Mouse (Mus musculus) urinary bladder, postnatal 14 days (tissue): ENCODE data around the gene Pih1h3b.

Source experiments
- DNase-seq: peaks from one replicate; pipeline ENCODE4 v3.0.0; 2021; ENCODE audit warnings: low spot score

The Pih1h3b gene

GRCm38 (mm10) chrX:140062135-140062975 lies at the start of gene Pih1h3b, which contains the start of gene Nup62cl:
Gene Pih1h3b, plus strand, starts transcription at chrX:140062879.
Gene Nup62cl, minus strand, starts transcription at chrX:140062712.
- peak; percentile 49 for DNase-seq

DNA sequence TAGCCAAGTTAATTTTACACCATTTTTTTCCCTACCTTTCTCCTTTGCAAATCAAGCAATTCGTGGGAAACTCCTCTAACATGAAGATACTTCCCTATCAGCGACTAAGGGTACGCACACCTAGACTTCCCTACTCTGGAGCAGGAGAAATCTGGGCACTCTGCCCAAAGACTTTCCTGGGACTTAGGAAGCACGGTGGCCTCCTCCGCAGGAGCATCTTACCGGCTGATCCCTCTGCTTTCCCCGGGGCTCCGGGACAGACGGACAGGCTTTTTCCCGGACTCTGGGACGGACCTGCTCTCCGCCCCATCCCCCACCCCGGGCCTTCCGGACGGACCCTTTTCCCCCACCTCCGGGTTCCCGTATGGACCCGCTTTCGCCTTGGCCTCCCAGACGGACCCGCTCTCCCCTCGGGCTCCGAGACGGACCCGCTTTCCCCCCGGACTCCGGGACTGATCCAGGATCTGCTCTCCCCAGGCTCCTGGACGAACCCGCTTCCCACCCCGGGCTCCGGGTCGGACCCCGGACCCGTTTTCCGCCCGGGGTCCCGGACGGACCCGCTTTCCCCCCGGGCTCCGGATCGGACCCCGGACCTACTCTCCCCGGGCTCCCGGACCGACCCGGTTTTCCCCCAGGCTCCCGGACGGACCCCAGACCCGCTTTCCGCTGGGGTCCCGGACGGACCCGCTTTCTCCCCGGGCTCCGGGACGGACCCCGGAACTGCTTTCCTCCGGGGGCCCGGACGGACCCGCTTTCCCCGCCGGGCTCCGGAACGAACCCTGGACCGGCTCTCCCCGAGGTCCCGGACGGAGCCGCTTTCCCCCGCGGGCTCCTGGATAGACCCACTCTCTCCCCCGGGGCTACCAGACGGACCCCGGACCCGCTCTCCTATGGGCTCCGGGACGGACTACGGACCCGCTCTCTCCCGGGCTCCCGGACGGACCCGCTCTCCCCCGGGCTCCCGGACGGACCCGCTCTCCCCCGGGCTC lies 1.5 kb upstream of the Pih1h3b start:
- no peak for DNase-seq

- DNase-seq: no peak
These were observed 19.9 kb downstream of the Pih1h3b start for GRCm38 (mm10) chrX:140082535-140082934.

DNA sequence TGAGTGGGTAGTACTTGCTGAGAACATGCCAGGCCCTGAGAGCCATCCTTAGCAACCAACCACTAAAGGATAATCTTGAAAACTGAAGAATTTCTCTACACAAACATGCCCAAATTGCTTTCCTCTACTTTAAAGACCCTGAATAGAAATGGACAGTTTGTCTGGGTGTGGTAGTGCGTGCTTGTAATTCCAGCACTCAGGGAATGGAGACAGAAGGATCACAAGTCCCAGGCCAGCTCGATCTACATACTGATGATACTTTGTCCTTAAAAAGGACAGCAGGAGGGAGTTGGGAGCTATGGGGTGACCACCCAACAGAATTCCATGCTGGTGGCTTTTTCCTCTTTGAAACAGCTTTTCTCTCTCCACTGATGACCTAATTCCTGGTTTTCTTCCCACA lies 31.4 kb downstream of the Pih1h3b start:
- no peak for DNase-seq
